Mouse (Mus musculus): ENCODE measurements around the gene Krt28. TPM values are rescaled to one million over a fixed set of nuclear protein-coding genes. Genes with fewer than 3 reads are reported as not detected.
A peak's percentile ranks its signal among the peaks of the same experiment; 100 is the strongest.

Gene Krt28
- polyA plus RNA-seq, 1 experiment from 2014 or later: 0.17 TPM

DNA sequence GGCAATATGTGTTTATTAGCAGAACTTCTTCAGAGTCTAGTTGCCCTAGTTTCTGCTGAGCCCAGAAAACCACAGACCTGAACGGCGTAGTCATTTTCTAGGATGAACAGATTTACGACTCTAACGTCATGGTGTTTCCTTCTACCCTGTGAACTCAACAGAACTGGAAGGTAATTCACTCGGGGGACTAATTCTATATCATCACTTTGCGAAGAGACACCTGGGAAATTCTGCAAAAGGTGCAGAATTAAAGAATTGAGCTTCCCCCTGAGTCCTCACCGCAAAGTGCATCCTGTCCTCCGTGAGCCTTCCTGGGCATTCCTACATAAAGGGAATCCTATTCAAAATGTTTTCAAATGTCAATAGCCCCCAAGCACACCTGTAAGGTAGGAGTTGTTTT is 13.3 kb downstream of the Krt28 start:
- Histone ChIP-seq H3K9me3 (ENCODE audit: low read length) (no peaks in the 10 kb centered on the region), H3K27ac (ENCODE audit: low read length) (no peak overlapping the region), H3K9ac (replicated peaks; ENCODE audit: low read depth) (no peak overlapping the region), H3K4me2 (replicated peaks; ENCODE audit: low read depth, low read length) (no peak overlapping the region), H3K4me1 (ENCODE audit: insufficient read depth, low read depth, low read length) (no peaks in the 10 kb centered on the region), H3K4me3 (ENCODE audit: low read depth, low read length) (no peak overlapping the region), H3K27me3 (replicated peaks; ENCODE audit: insufficient read depth, low read length) (no peaks in the 10 kb centered on the region), H3K36me3 (ENCODE audit: insufficient read depth, low read length) (no peaks in the 10 kb centered on the region)
- WGBS: 85% methylated on average over 8 of the region's 8 CpGs
- no peak for TF ChIP-seq EP300 (IDR thresholded peaks at IDR 0.05)
- no peak for TF ChIP-seq CTCF (IDR thresholded peaks at IDR 0.05)
- DNase-seq (ENCODE audit: low spot score) (no peak), ATAC-seq (no peak)

DNA sequence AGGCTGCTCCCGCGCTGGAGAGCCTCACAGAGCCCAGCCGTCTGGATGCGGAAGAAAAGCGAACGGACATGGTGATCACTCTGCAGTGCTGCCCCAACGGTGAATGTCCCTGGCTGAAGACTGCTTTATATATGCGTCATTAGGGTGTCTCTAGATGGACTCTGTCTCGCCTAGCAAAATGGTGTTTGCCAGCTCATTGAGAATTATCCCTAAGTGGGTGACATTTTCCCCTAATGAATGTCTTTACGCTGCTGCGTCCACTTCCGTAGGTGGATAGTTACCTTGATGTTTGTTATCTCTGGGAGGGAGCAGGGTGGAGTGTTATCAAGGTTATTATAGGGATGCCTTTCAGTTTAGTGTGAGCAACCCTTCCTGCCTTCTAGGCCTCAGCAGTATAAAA is 23.7 kb downstream of the Krt28 start, which contains the start of gene Krt27:
Krt27 (minus strand) TSS at position 101 of the 400 bp plus-strand sequence.
- no peaks in the 10 kb centered on the region for H3K4me1 ChIP-seq (ENCODE audit: insufficient read depth, low read depth, low read length)
- H3K36me3 ChIP-seq (ENCODE audit: insufficient read depth, low read length): no peaks in the 10 kb centered on the region
- 63% methylated on average over 12 of the region's 12 CpGs for WGBS
- no peak within 1 kb of the TSS for H3K9ac ChIP-seq (replicated peaks; ENCODE audit: low read depth)
- H3K4me2 ChIP-seq (replicated peaks; ENCODE audit: low read depth, low read length): no peak within 1 kb of the TSS
- no peak within 1 kb of the TSS for H3K4me3 ChIP-seq (ENCODE audit: low read depth, low read length)
- ATAC-seq (no peak), DNase-seq (ENCODE audit: low spot score) (no peak)
- no peak within 1 kb of the TSS for H3K27ac ChIP-seq (ENCODE audit: low read length)
- no peak for TF ChIP-seq CTCF (IDR thresholded peaks at IDR 0.05)
- no peak for TF ChIP-seq EP300 (IDR thresholded peaks at IDR 0.05)
- no peaks in the 10 kb centered on the region for H3K9me3 ChIP-seq (ENCODE audit: low read length)
- no peaks in the 10 kb centered on the region for H3K27me3 ChIP-seq (replicated peaks; ENCODE audit: insufficient read depth, low read length)

- TF ChIP-seq CTCF (IDR thresholded peaks at IDR 0.05) (no peak), EP300 (IDR thresholded peaks at IDR 0.05) (no peak)
- Histone ChIP-seq H3K9ac (replicated peaks; ENCODE audit: low read depth) (no peak overlapping the region), H3K4me2 (replicated peaks; ENCODE audit: low read depth, low read length) (no peak overlapping the region), H3K36me3 (ENCODE audit: insufficient read depth, low read length) (no peaks in the 10 kb centered on the region), H3K9me3 (ENCODE audit: low read length) (no peaks in the 10 kb centered on the region), H3K27ac (ENCODE audit: low read length) (no peak overlapping the region), H3K4me1 (ENCODE audit: insufficient read depth, low read depth, low read length) (no peaks in the 10 kb centered on the region), H3K27me3 (replicated peaks; ENCODE audit: insufficient read depth, low read length) (no peaks in the 10 kb centered on the region), H3K4me3 (ENCODE audit: low read depth, low read length) (no peak overlapping the region)
- no peak for ATAC-seq
- 74% methylated on average over 11 of the region's 11 CpGs for WGBS
- no peak for DNase-seq (ENCODE audit: low spot score)
These were observed 35.3 kb downstream of the Krt28 start for GRCm38 (mm10) chr11:99339299-99339847.

DNA sequence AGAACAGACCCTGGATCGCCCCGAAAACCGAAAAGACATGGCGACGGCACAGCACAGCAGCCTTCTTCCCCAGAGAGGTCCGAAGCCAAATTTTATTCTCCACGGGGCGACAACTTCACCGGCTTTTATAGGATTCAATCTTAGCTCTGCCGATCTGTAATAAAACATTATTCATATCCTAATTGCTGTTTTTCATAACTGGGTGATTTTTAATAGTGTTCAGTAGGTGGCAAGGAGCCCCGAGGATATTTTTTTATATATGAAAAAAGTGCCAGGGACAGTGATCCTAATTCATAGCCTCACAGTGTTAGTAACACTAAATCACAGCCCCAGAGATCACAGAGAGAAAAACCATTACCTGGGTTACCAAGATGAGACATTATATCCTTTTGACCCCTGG is 36.8 kb downstream of the Krt28 start, which contains the start of gene Krt26:
Krt26 (minus strand) TSS at position 101 of the 400 bp plus-strand sequence.
- H3K4me2 ChIP-seq (replicated peaks; ENCODE audit: low read depth, low read length): no peak within 1 kb of the TSS
- TF ChIP-seq EP300 (IDR thresholded peaks at IDR 0.05) (no peak), CTCF (IDR thresholded peaks at IDR 0.05) (no peak)
- WGBS: 92% methylated on average over 11 of the region's 11 CpGs
- H3K4me3 ChIP-seq (ENCODE audit: low read depth, low read length): no peak within 1 kb of the TSS
- H3K36me3 ChIP-seq (ENCODE audit: insufficient read depth, low read length): no peaks in the 10 kb centered on the region
- H3K9ac ChIP-seq (replicated peaks; ENCODE audit: low read depth): no peak within 1 kb of the TSS
- ATAC-seq: no peak
- no peak within 1 kb of the TSS for H3K27ac ChIP-seq (ENCODE audit: low read length)
- H3K4me1 ChIP-seq (ENCODE audit: insufficient read depth, low read depth, low read length): no peaks in the 10 kb centered on the region
- no peaks in the 10 kb centered on the region for H3K27me3 ChIP-seq (replicated peaks; ENCODE audit: insufficient read depth, low read length)
- H3K9me3 ChIP-seq (ENCODE audit: low read length): no peaks in the 10 kb centered on the region
- DNase-seq (ENCODE audit: low spot score): no peak

DNA sequence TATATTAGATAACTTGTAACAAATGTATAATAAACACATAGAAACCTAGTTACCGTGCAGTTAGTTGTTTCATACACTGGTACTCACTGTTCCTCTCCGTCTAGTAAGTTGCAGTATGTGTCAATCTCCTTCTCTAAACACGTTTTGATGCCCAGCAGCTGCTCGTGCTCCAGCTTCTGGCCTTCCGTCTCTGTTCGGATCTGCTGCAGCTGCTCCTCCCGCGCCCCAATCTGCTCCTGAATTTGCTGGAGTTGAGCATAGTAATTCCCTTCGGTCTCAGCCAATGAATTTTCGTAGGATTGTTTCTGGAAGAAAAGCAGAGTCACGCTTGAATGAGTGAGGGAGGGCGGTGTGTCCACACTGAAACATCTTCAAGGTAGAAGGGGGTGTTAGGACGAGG is 41.3 kb downstream of the Krt28 start:
- Histone ChIP-seq H3K4me1 (ENCODE audit: insufficient read depth, low read depth, low read length) (no peaks in the 10 kb centered on the region), H3K9ac (replicated peaks; ENCODE audit: low read depth) (no peak overlapping the region), H3K4me3 (ENCODE audit: low read depth, low read length) (no peak overlapping the region), H3K4me2 (replicated peaks; ENCODE audit: low read depth, low read length) (no peak overlapping the region), H3K36me3 (ENCODE audit: insufficient read depth, low read length) (no peaks in the 10 kb centered on the region), H3K9me3 (ENCODE audit: low read length) (no peaks in the 10 kb centered on the region), H3K27ac (ENCODE audit: low read length) (no peak overlapping the region), H3K27me3 (replicated peaks; ENCODE audit: insufficient read depth, low read length) (no peaks in the 10 kb centered on the region)
- DNase-seq (ENCODE audit: low spot score) (no peak), ATAC-seq (no peak)
- WGBS: 55% methylated on average over 13 of the region's 13 CpGs
- TF ChIP-seq CTCF (IDR thresholded peaks at IDR 0.05): no peak

DNA sequence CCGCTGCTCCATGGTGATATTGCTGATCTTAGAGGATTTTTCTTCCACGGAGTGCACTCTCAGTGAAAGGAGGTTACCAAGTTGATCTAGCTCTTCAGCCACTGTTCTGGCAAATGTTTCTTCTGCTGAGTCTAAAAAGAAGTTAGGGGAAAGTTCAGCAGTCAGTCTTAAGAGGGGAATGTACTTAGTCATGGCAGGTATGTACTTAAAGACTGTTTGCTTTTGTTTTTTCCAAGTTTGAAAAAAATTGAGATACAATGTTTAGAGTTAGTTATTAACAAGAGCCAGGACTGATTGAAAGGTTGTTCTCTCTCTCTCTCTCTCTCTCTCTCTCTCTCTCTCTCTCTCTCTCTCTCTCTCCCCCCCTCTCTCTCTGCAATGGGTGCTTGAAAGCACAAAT is 45.0 kb downstream of the Krt28 start:
- no peaks in the 10 kb centered on the region for H3K36me3 ChIP-seq (ENCODE audit: insufficient read depth, low read length)
- DNase-seq (ENCODE audit: low spot score): peak; percentile 68
- H3K27ac ChIP-seq (ENCODE audit: low read length): no peak overlapping the region
- no peaks in the 10 kb centered on the region for H3K27me3 ChIP-seq (replicated peaks; ENCODE audit: insufficient read depth, low read length)
- H3K4me3 ChIP-seq (ENCODE audit: low read depth, low read length): no peak overlapping the region
- no peak overlapping the region for H3K9ac ChIP-seq (replicated peaks; ENCODE audit: low read depth)
- H3K9me3 ChIP-seq (ENCODE audit: low read length): no peaks in the 10 kb centered on the region
- peak; percentile 40; the same call in 1 of the 2 replicates for ATAC-seq
- H3K4me2 ChIP-seq (replicated peaks; ENCODE audit: low read depth, low read length): no peak overlapping the region
- 33% methylated on average over 2 of the region's 2 CpGs for WGBS
- TF ChIP-seq CTCF (IDR thresholded peaks at IDR 0.05) (no peak), EP300 (IDR thresholded peaks at IDR 0.05) (peak; percentile 38; the same call in 1 of the 2 replicates)
- H3K4me1 ChIP-seq (ENCODE audit: insufficient read depth, low read depth, low read length): no peaks in the 10 kb centered on the region

- Histone ChIP-seq H3K4me3 (ENCODE audit: low read depth, low read length) (no peak within 1 kb of the TSS), H3K36me3 (ENCODE audit: insufficient read depth, low read length) (no peaks in the 10 kb centered on the region), H3K27me3 (replicated peaks; ENCODE audit: insufficient read depth, low read length) (no peaks in the 10 kb centered on the region), H3K27ac (ENCODE audit: low read length) (no peak within 1 kb of the TSS), H3K4me1 (ENCODE audit: insufficient read depth, low read depth, low read length) (no peaks in the 10 kb centered on the region), H3K9me3 (ENCODE audit: low read length) (no peaks in the 10 kb centered on the region), H3K9ac (replicated peaks; ENCODE audit: low read depth) (no peak within 1 kb of the TSS), H3K4me2 (replicated peaks; ENCODE audit: low read depth, low read length) (no peak within 1 kb of the TSS)
- WGBS: 82% methylated on average over 11 of the region's 11 CpGs
- ATAC-seq: no peak
- TF ChIP-seq CTCF (IDR thresholded peaks at IDR 0.05): no peak
- no peak for TF ChIP-seq EP300 (IDR thresholded peaks at IDR 0.05)
- DNase-seq (ENCODE audit: low spot score): no peak
These were observed 51.9 kb downstream of the Krt28 start, which contains the start of gene Krt25 for GRCm38 (mm10) chr11:99322851-99323250. Gene Krt25 (minus strand): TSS chr11:99322951.
